In the genomic region with DNA sequence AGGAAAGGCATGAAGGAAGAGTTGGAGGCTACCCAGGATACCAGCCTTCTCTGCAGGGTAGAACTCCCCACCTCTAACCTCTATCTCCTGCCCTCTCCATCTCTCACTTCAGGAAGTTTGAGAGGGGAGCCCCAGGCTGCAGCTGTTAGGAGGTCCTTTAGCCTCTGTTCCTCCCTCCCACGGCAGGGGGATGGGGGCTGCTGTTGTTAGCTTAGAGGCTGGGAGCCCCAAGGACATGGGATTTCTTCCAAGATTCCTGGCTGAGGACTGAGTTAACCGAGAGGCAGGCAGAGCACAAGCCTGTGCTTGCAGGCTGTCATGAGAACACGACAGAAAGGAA, we compare ENCODE assay signal across 7 mouse cellular contexts. TPM values are rescaled to one million over a fixed set of nuclear protein-coding genes. Genes with fewer than 3 reads are reported as not detected.
DNase-seq lines count a peak whose midpoint lies in the region; ATAC-seq lines count a peak whose summit lies in the region.

No protein-coding gene starts in this region.

- ATAC-seq in hindbrain, embryonic 12.5 days (ENCODE audit: low FRiP score) = 0 out of 2 replicates have a peak, but pooled peaks have one; percentile 5
- no peak for ATAC-seq in liver, embryonic 12.5 days
- ATAC-seq in stomach, embryonic 16.5 days (ENCODE audit: insufficient read depth, low FRiP score) = peak; percentile 69

- peaks cover 19% of the 10 kb centered on the region; the same call in 1 of the 2 replicates for H3K27me3 ChIP-seq in embryonic facial prominence, embryonic 10.5 days (replicated peaks; ENCODE audit: low read depth, poor library complexity, severe bottlenecking)
- 0 out of 2 replicates have a peak, but pooled peaks cover 4% of the 10 kb centered on the region for H3K27me3 ChIP-seq in hindbrain, embryonic 12.5 days
- peaks cover 12% of the 10 kb centered on the region; the same call in 1 of the 2 replicates for H3K27me3 ChIP-seq in liver, embryonic 12.5 days (replicated peaks)
- no peaks in the 10 kb centered on the region for H3K27me3 ChIP-seq in stomach, embryonic 16.5 days (ENCODE audit: control insufficient read depth, insufficient read depth, low read length)

- H3K9ac ChIP-seq in hindbrain, embryonic 12.5 days = no peak overlapping the region
- H3K9ac ChIP-seq in liver, embryonic 12.5 days = no peak overlapping the region
- peak overlapping the region; percentile 61 for H3K9ac ChIP-seq in stomach, embryonic 16.5 days (ENCODE audit: low read length)

- no peak overlapping the region for H3K4me2 ChIP-seq in hindbrain, embryonic 12.5 days (replicated peaks)
- H3K4me2 ChIP-seq in liver, embryonic 12.5 days = no peak overlapping the region
- H3K4me2 ChIP-seq in stomach, embryonic 16.5 days (ENCODE audit: low read depth, low read length) = peak overlapping the region; percentile 34; the same call in 1 of the 2 replicates

- DNase-seq in NIH3T3 (ENCODE audit: low read depth) = peak; percentile 75
- DNase-seq in embryonic facial prominence, embryonic 10.5 days (ENCODE audit: low spot score) = peak; percentile 32
- DNase-seq in B cell, adult 2 months = no peak
- no peak for DNase-seq in thymus, adult 18-20 months

- H3K9me3 ChIP-seq in embryonic facial prominence, embryonic 10.5 days = no peaks in the 10 kb centered on the region
- H3K9me3 ChIP-seq in hindbrain, embryonic 12.5 days (replicated peaks) = no peaks in the 10 kb centered on the region
- no peaks in the 10 kb centered on the region for H3K9me3 ChIP-seq in liver, embryonic 12.5 days (replicated peaks)
- H3K9me3 ChIP-seq in stomach, embryonic 16.5 days (replicated peaks; ENCODE audit: control insufficient read depth, low read length) = no peaks in the 10 kb centered on the region

- no peaks in the 10 kb centered on the region for H3K36me3 ChIP-seq in embryonic facial prominence, embryonic 10.5 days (replicated peaks)
- no peaks in the 10 kb centered on the region for H3K36me3 ChIP-seq in hindbrain, embryonic 12.5 days
- no peaks in the 10 kb centered on the region for H3K36me3 ChIP-seq in liver, embryonic 12.5 days
- no peaks in the 10 kb centered on the region for H3K36me3 ChIP-seq in stomach, embryonic 16.5 days (ENCODE audit: control insufficient read depth, insufficient read depth, low read length)

- H3K4me1 ChIP-seq in embryonic facial prominence, embryonic 10.5 days = peaks cover 20% of the 10 kb centered on the region
- peaks cover 9% of the 10 kb centered on the region; the same call in 1 of the 2 replicates for H3K4me1 ChIP-seq in hindbrain, embryonic 12.5 days
- H3K4me1 ChIP-seq in liver, embryonic 12.5 days = peaks cover 6% of the 10 kb centered on the region
- H3K4me1 ChIP-seq in stomach, embryonic 16.5 days (ENCODE audit: control insufficient read depth, insufficient read depth, low read length) = peaks cover 11% of the 10 kb centered on the region

- peak overlapping the region; percentile 82 for H3K27ac ChIP-seq in embryonic facial prominence, embryonic 10.5 days (replicated peaks)
- 0 out of 2 replicates have a peak overlapping the region, but pooled peaks have one; percentile 24 for H3K27ac ChIP-seq in hindbrain, embryonic 12.5 days
- H3K27ac ChIP-seq in liver, embryonic 12.5 days = 0 out of 2 replicates have a peak overlapping the region, but pooled peaks have one; percentile 17
- peak overlapping the region; percentile 89 for H3K27ac ChIP-seq in stomach, embryonic 16.5 days (ENCODE audit: low read length)

- WGBS in embryonic facial prominence, embryonic 10.5 days = 25% methylated on average over 3 of the region's 3 CpGs
- WGBS in hindbrain, embryonic 12.5 days = 39% methylated on average over 3 of the region's 3 CpGs
- WGBS in liver, embryonic 12.5 days (ENCODE audit: insufficient replicate concordance) = 45% methylated on average over 3 of the region's 3 CpGs
- 9% methylated on average over 3 of the region's 3 CpGs for WGBS in stomach, embryonic 16.5 days

- H3K4me3 ChIP-seq in embryonic facial prominence, embryonic 10.5 days = no peak overlapping the region
- no peak overlapping the region for H3K4me3 ChIP-seq in hindbrain, embryonic 12.5 days
- H3K4me3 ChIP-seq in liver, embryonic 12.5 days = no peak overlapping the region
- no peak overlapping the region for H3K4me3 ChIP-seq in stomach, embryonic 16.5 days (replicated peaks; ENCODE audit: low read length)

RNA-seq across cellular contexts. Expression of a gene that starts 8.6 kb away (rescaled TPM):
- 0.77 TPM in 1 of 2 replicates, not detected in the other for polyA plus RNA-seq in embryonic facial prominence, embryonic 10.5 days (2016; fragmentation: Nextera tagmentation; extraction: Ambion mirVana)
- polyA plus RNA-seq in hindbrain, embryonic 12.5 days (2016; fragmentation: Nextera tagmentation; extraction: Ambion mirVana) = not detected in 2 replicates
- 0.16 TPM in 1 of 2 replicates, not detected in the other for polyA plus RNA-seq in liver, embryonic 12.5 days (2016; fragmentation: Nextera tagmentation; extraction: Ambion mirVana)
- 0.13 and 0.62 TPM in 2 replicates for polyA plus RNA-seq in stomach, embryonic 16.5 days (2015; fragmentation: Nextera tagmentation; extraction: Ambion mirVana)

RNA-seq across cellular contexts. Expression of a gene that starts 27.5 kb away (rescaled TPM):
- polyA plus RNA-seq in embryonic facial prominence, embryonic 10.5 days (2016; fragmentation: Nextera tagmentation; extraction: Ambion mirVana) = 464 and 498 TPM in 2 replicates
- polyA plus RNA-seq in hindbrain, embryonic 12.5 days (2016; fragmentation: Nextera tagmentation; extraction: Ambion mirVana) = 293 and 303 TPM in 2 replicates
- polyA plus RNA-seq in liver, embryonic 12.5 days (2016; fragmentation: Nextera tagmentation; extraction: Ambion mirVana) = 258 and 270 TPM in 2 replicates
- 236 and 261 TPM in 2 replicates for polyA plus RNA-seq in stomach, embryonic 16.5 days (2015; fragmentation: Nextera tagmentation; extraction: Ambion mirVana)

RNA-seq across cellular contexts. Expression of a gene that starts 49.2 kb away (rescaled TPM):
- polyA plus RNA-seq in embryonic facial prominence, embryonic 10.5 days (2016; fragmentation: Nextera tagmentation; extraction: Ambion mirVana) = 2.5 and 2.8 TPM in 2 replicates
- polyA plus RNA-seq in hindbrain, embryonic 12.5 days (2016; fragmentation: Nextera tagmentation; extraction: Ambion mirVana) = 2.3 and 3.3 TPM in 2 replicates
- polyA plus RNA-seq in liver, embryonic 12.5 days (2016; fragmentation: Nextera tagmentation; extraction: Ambion mirVana) = 6.3 TPM in 2 replicates
- 25.0 and 25.6 TPM in 2 replicates for polyA plus RNA-seq in stomach, embryonic 16.5 days (2015; fragmentation: Nextera tagmentation; extraction: Ambion mirVana)

Comparison
In these comparisons a context has a peak if more than half of its experiments do, and no peak if none do; other contexts are left out.
1. DNase-seq: peak in NIH3T3 (single experiment) and embryonic facial prominence, embryonic 10.5 days (single experiment); none in B cell, adult 2 months (0 of 2) and thymus, adult 18-20 months (0 of 2).
2. H3K27ac ChIP-seq: peak in every context shown above with its lines; median percentile 89 in stomach, embryonic 16.5 days; 82 in embryonic facial prominence, embryonic 10.5 days; 24 in hindbrain, embryonic 12.5 days; 17 in liver, embryonic 12.5 days.